Mouse (Mus musculus): ENCODE results near the gene Gm8439.

DNA sequence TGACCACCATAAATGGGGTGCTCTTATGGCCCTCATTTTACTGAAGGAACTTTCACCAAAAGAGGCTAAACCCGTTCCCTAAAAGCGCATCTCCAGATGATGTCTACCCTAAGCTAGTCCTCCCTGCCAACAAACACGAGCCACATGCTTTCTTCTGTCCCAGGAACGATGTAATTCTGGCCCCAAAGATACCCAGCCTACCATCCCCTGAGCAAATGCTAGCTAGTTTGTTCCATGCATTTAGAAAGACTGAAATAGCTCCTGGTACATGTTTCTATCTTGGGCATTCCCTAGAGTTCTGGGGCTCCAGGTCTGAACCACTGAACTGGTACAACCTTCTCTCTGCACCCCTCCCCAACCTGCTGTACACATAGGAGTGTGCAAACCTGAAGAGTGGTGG is 2.4 kb downstream of the Gm8439 start:
- TF ChIP-seq CTCF (IDR thresholded peaks at IDR 0.05; ENCODE audit: control insufficient read depth, insufficient read depth, insufficient replicate concordance, low read depth, low read length) = no peak
- TF ChIP-seq POLR2A (IDR thresholded peaks at IDR 0.05; ENCODE audit: control insufficient read depth, low read depth, low read length) = no peak
